Mouse (Mus musculus) heart, embryonic 15.5 days (tissue): ENCODE results near the gene Rap1b. TPM values are rescaled to one million over a fixed set of nuclear protein-coding genes. Genes with fewer than 3 reads are reported as not detected.

Experiments used
- ATAC-seq: fragments of 200-750 bp; cut with Nextera tagmentation; replicated peaks from 2 replicates; pipeline ENCODE4 v1.8.0; 2017; ENCODE audit warnings: low read depth, moderate TSS enrichment; ENCODE audit not compliant: insufficient number of reproducible peaks, insufficient read depth, low FRiP score
- H3K27ac ChIP-seq: fragments of 300-500 bp; sonication (generic); 2 replicates; pipeline ENCODE4 v1.5.1; 2015; ENCODE audit warnings: mild to moderate bottlenecking, inconsistent platforms
- H3K27me3 ChIP-seq: fragments of 300-500 bp; sonication (generic); 2 replicates; pipeline ENCODE4 v1.6.1; 2015; ENCODE audit warnings: inconsistent platforms
- H3K36me3 ChIP-seq: fragments of 300-500 bp; sonication (generic); 2 replicates; pipeline ENCODE4 v1.6.1; 2015; ENCODE audit warnings: mild to moderate bottlenecking, inconsistent platforms
- H3K4me1 ChIP-seq: fragments of 300-500 bp; sonication (generic); replicated peaks from 2 replicates; pipeline ENCODE4 v1.6.1; 2015; ENCODE audit warnings: inconsistent platforms
- H3K4me2 ChIP-seq: fragments of 300-500 bp; sonication (generic); 2 replicates; pipeline ENCODE4 v1.6.1; 2015; ENCODE audit warnings: inconsistent platforms, mild to moderate bottlenecking, moderate library complexity
- H3K4me3 ChIP-seq: fragments of 300-500 bp; sonication (generic); 2 replicates; pipeline ENCODE4 v1.5.1; 2015; ENCODE audit warnings: mild to moderate bottlenecking, inconsistent platforms
- H3K9ac ChIP-seq: fragments of 300-500 bp; sonication (generic); 2 replicates; pipeline ENCODE4 v1.6.1; 2015; ENCODE audit warnings: mild to moderate bottlenecking, inconsistent platforms
- H3K9me3 ChIP-seq: fragments of 300-500 bp; sonication (generic); replicated peaks from 2 replicates; pipeline ENCODE4 v1.6.1; 2016; ENCODE audit warnings: inconsistent platforms
- WGBS: fragments of 180-500 bp; shearing (Covaris S2); methylation state at CpG from one replicate; pipeline ENCODE4 v1.1.7; 2015; ENCODE audit warnings: mixed read lengths; 5-methylcytosine and 5-hydroxymethylcytosine counted together
- polyA plus RNA-seq: library from polyadenylated mRNA; unstranded; fragments of >200 nt; fragmentation: Nextera tagmentation; extraction: Ambion mirVana; gene quantifications from 2 replicates; pipeline ENCODE4 v1.2.1, GENCODE M21; 2015

The Rap1b gene
- polyA plus RNA-seq, 1 experiment from 2014 or later: 112 TPM

DNA sequence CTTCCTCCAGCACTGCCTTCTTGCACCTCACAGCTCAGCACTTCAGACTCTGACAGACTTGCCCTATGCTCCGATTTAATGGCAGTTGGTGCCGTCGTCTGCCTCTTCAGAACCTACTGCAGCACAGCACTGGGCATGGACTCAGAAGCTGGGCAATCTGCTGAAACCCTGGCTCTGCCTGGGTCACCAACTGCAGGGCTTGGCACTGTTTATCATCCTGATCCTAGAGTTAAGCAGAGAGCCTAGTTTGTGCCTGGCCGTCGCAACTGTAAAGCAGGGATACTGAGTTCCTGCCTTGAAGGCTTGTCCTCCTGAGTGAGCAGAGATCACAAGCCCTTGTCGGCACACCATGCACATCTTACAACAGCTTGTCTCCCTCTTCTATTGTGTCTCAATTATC lies 29.1 kb downstream of the Rap1b start:
- Histone ChIP-seq H3K4me3 (no peak overlapping the region), H3K4me1 (no peaks in the 10 kb centered on the region), H3K9ac (no peak overlapping the region), H3K4me2 (no peak overlapping the region), H3K9me3 (no peaks in the 10 kb centered on the region), H3K27ac (no peak overlapping the region), H3K27me3 (no peaks in the 10 kb centered on the region), H3K36me3 (peaks cover 86% of the 10 kb centered on the region)
- no peak for ATAC-seq
- whole genome bisulfite sequencing: 80% methylated on average over 6 of the region's 6 CpGs

DNA sequence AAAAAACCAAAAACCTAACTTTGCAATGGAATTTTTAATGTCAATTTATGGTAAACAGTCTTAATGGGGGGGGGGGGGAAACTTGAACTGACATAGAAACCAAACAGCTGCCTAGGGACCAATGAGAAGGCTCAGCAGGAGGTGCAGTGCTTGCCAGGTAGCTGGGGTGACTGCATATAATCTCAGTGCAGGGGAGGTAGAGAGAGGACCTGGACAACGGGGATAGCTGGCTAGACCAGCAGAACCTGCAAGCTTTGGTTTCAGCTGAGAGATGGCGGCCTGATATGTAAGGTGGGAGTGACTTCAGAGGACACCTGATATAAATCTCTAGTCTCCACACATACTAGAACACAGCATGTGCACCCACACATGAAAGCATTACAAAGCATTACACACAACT lies 33.3 kb downstream of the Rap1b start:
- WGBS: 86% methylated on average over 2 of the region's 2 CpGs
- Histone ChIP-seq H3K27ac (no peak overlapping the region), H3K4me1 (no peaks in the 10 kb centered on the region), H3K36me3 (peaks cover 47% of the 10 kb centered on the region), H3K4me2 (no peak overlapping the region), H3K27me3 (no peaks in the 10 kb centered on the region), H3K9ac (no peak overlapping the region), H3K4me3 (no peak overlapping the region), H3K9me3 (no peaks in the 10 kb centered on the region)
- no peak for ATAC-seq

DNA sequence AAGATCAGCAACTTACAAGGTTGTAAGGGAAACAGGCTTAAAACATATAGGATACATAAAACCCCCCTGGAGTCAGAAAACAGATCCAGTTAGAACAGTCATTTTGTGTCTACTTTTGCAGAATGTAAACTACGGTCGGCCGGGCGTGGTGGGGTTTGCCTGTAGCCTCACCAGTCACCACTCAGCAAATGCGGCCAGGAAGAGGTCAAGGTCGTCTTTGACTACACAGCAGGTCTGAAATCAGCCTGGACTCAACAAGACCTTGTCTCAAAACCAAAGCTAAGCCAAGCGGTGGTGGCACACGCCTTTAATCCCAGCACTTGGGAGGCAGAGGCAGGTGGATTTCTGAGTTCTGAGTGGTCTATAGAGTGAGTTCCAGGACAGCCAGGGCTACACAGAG lies 34.3 kb downstream of the Rap1b start:
- H3K36me3 ChIP-seq: peaks cover 39% of the 10 kb centered on the region
- WGBS: 90% methylated on average over 8 of the region's 8 CpGs

DNA sequence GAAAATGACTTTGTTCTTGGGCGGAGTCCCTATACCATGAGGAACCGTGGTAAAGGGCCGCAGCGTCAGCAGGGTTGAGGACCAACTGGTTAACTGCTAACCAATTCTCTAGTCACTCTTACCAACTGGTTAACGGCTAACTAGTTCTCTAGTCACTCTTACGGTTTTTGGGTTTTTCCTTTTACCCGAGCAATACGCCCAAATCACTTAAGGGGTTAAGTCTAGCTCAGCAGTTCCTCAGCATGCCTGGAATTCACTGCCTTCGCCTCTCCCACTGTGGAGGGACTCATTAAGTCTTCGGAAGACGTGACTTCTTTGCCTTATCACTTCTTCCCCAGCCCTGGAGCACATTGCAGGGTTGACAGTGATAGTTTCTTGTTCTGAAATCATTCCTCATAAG lies 35.3 kb downstream of the Rap1b start:
- Histone ChIP-seq H3K27ac (no peak overlapping the region), H3K4me1 (0 out of 2 replicates have a peak, but pooled peaks cover 3% of the 10 kb centered on the region), H3K9me3 (no peaks in the 10 kb centered on the region), H3K4me3 (no peak overlapping the region), H3K9ac (no peak overlapping the region), H3K4me2 (no peak overlapping the region), H3K27me3 (no peaks in the 10 kb centered on the region), H3K36me3 (peaks cover 28% of the 10 kb centered on the region)
- 75% methylated on average over 11 of the region's 11 CpGs for WGBS
- ATAC-seq: no peak

More for the DNA sequence above, 34.3 kb downstream of the Rap1b start:
- no peak overlapping the region for H3K9ac ChIP-seq
- H3K9me3 ChIP-seq: no peaks in the 10 kb centered on the region
- no peak overlapping the region for H3K4me2 ChIP-seq
- no peak for ATAC-seq
- no peaks in the 10 kb centered on the region for H3K4me1 ChIP-seq
- no peaks in the 10 kb centered on the region for H3K27me3 ChIP-seq
- no peak overlapping the region for H3K4me3 ChIP-seq
- H3K27ac ChIP-seq: no peak overlapping the region

DNA sequence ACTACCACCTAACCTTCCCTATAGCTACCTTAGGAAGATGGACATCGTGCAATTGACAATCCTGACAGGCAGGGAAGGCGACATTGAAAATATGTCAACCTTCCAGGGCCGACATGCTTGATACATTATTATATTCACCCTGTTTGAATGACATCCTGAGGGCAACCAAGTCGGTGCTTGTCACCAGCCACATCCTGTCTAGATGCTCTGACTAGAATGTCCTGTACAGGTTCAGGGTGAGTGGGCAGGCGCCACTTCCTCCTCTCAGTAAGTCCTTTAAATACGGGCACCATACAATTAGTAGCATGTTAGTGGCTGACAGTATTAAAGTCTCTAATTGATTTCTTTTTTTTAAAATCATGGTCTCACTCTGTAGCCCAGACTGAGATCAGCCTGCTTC lies 37.8 kb downstream of the Rap1b start:
- H3K27ac ChIP-seq: no peak overlapping the region
- no peaks in the 10 kb centered on the region for H3K27me3 ChIP-seq
- H3K4me1 ChIP-seq: 0 out of 2 replicates have a peak, but pooled peaks cover 3% of the 10 kb centered on the region
- no peak overlapping the region for H3K4me2 ChIP-seq
- no peak for ATAC-seq
- no peak overlapping the region for H3K4me3 ChIP-seq
- no peak overlapping the region for H3K9ac ChIP-seq
- H3K36me3 ChIP-seq: peaks cover 10% of the 10 kb centered on the region; the same call in 1 of the 2 replicates
- no peaks in the 10 kb centered on the region for H3K9me3 ChIP-seq
- WGBS: 78% methylated on average over 6 of the region's 6 CpGs

DNA sequence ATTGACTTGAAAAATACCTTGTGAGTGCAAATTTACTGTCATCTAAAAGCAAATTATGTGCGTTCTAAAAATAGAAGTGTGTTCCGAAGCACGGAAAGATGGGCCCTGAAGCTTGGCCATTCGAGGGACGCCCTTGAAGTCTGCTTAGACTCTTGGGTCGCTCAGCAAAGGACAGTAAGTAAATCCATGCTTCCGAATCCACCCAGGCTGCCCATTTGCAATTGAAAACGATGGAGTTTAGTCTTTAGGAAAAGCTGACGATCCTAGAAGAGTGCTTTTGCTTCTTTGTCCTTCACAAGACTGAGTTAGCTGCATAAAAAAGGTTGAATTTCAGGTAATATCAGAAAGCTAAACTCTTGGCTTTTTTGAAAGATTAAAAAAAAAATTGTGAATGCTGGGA lies 39.9 kb downstream of the Rap1b start:
- Histone ChIP-seq H3K4me1 (0 out of 2 replicates have a peak, but pooled peaks cover 3% of the 10 kb centered on the region), H3K4me2 (no peak overlapping the region), H3K9ac (no peak overlapping the region), H3K27ac (no peak overlapping the region), H3K27me3 (no peaks in the 10 kb centered on the region), H3K9me3 (no peaks in the 10 kb centered on the region), H3K4me3 (no peak overlapping the region), H3K36me3 (no peaks in the 10 kb centered on the region)
- no peak for ATAC-seq
- WGBS: 44% methylated on average over 9 of the region's 9 CpGs

DNA sequence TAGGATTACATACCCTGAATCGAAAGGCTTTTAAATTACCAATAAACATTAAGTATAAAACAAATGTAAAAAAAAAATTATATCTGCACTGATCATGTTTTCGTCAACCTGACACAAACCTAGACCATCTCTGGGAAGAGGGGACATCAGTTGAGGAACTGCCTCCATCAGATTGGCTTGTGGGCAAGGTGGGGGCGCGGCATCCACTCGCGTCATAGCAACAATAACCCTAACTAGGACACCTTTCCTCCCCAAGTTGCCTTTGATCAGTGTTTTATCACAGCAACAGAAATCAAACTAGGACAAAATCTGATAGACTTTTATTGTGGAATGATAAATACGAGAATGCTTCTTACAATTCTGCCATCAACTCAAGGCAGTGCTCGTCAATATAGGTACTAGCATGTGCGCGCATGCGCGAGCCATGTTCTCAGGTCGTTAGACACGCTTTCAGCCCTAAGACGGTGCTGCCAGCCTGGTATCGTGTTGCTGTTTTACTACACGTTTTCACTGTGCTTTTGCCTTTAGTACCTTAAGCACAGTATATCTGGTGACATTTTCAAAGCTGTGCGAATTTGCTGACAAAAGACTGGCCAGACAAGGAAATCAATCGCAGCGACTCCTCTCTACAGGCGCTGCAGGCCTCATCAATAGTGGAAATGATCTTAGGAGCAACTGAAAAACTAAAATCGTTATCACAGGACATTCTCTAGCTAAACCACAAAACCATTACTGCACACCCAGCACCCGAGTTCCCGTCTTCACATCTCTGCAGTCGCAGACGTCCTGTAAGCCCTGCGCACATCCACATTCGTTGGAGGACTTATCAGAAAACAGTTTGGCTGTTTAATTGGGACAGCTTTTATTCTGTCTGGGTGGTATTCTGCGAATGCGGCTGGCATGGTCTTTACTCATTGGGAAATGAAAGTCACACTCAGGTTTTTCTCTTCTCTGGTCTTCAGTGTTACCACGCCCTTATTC lies 41.7 kb downstream of the Rap1b start:
- ATAC-seq: no peak
- H3K9ac ChIP-seq: no peak overlapping the region
- no peak overlapping the region for H3K4me3 ChIP-seq
- H3K36me3 ChIP-seq: no peaks in the 10 kb centered on the region
- no peaks in the 10 kb centered on the region for H3K9me3 ChIP-seq
- WGBS: 81% methylated on average over 31 of the region's 31 CpGs
- H3K4me1 ChIP-seq: 0 out of 2 replicates have a peak, but pooled peaks cover 3% of the 10 kb centered on the region
- no peak overlapping the region for H3K4me2 ChIP-seq
- no peak overlapping the region for H3K27ac ChIP-seq
- no peaks in the 10 kb centered on the region for H3K27me3 ChIP-seq

DNA sequence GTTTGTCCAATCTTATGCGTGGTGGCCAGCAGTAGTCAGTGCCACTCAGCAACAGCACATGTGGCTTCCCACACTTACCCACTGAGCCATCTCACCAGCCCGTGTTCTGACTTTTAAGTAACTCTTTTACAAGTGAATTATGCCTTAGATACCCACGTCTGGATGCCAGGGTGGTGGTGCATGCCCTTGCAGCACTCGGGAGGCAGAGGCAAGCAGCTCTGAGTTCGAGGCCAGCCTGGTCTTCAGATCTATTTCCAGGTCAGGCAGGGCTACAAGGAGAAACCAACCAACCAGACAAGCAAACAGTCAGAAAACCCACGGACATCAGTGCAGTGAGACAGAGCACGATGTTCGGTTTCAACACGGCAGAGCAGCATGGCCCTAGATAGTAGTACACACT lies 43.9 kb downstream of the Rap1b start:
- no peaks in the 10 kb centered on the region for H3K9me3 ChIP-seq
- H3K27ac ChIP-seq: no peak overlapping the region
- H3K4me3 ChIP-seq: no peak overlapping the region
- no peak overlapping the region for H3K4me2 ChIP-seq
- H3K4me1 ChIP-seq: 0 out of 2 replicates have a peak, but pooled peaks cover 3% of the 10 kb centered on the region
- no peak overlapping the region for H3K9ac ChIP-seq
- WGBS: 89% methylated on average over 9 of the region's 9 CpGs
- H3K27me3 ChIP-seq: no peaks in the 10 kb centered on the region
- no peaks in the 10 kb centered on the region for H3K36me3 ChIP-seq
- no peak for ATAC-seq

DNA sequence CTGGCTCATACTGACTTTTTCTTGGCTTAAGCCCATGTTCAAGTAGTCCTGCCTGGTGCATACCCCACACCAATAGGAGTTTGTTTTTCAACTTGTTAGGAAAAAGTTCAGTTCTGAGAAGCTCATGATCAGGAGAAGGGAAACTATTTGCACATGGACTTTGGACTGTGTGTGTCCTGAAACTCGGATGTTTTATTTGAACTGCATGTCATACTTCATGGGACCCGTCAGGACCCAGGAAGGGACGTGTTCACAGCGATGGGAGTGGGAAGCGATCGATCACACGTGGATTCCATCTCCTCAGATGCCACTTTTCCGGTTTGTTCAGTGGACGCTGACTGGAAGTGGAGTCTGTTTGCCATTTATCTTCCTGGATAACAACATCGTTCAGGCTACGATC lies 46.0 kb downstream of the Rap1b start:
- H3K9ac ChIP-seq: no peak overlapping the region
- no peak overlapping the region for H3K27ac ChIP-seq
- H3K36me3 ChIP-seq: no peaks in the 10 kb centered on the region
- H3K4me1 ChIP-seq: no peaks in the 10 kb centered on the region
- H3K9me3 ChIP-seq: no peaks in the 10 kb centered on the region
- H3K27me3 ChIP-seq: no peaks in the 10 kb centered on the region
- H3K4me3 ChIP-seq: no peak overlapping the region
- no peak for ATAC-seq
- WGBS: 82% methylated on average over 11 of the region's 11 CpGs
- no peak overlapping the region for H3K4me2 ChIP-seq

DNA sequence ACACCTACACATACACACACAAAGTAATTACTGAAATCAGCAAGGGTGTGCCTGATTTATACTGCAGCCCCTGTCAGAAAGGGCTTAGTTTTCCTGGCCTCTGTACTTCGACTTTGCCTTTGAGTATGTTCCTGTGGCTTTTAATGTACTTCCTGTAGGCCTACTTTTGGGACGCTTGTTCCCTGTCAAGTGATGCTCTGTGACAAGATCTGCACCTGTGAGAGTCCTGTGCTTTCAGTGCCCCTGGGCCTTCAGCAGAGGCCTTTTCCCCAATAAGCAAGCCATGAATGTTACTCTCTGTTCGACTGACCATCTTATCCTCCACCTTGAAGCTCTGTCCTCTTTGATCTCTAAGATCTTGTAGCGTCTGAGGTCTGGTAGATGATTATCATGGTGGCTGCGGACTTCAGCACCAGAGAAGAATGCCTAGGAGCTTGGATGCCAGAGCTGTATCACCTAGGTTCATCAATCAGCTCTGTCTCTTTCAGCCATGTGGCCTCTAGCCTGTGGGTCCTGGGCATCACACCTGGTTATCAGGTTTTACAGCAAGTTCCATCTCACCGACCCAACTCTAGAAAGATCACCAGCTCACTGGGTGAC lies 47.3 kb downstream of the Rap1b start:
- Histone ChIP-seq H3K4me1 (peaks cover 2% of the 10 kb centered on the region), H3K9ac (no peak overlapping the region), H3K27ac (no peak overlapping the region), H3K4me2 (no peak overlapping the region), H3K4me3 (no peak overlapping the region), H3K27me3 (no peaks in the 10 kb centered on the region), H3K36me3 (no peaks in the 10 kb centered on the region), H3K9me3 (no peaks in the 10 kb centered on the region)
- no peak for ATAC-seq
- 70% methylated on average over 6 of the region's 6 CpGs for whole genome bisulfite sequencing

DNA sequence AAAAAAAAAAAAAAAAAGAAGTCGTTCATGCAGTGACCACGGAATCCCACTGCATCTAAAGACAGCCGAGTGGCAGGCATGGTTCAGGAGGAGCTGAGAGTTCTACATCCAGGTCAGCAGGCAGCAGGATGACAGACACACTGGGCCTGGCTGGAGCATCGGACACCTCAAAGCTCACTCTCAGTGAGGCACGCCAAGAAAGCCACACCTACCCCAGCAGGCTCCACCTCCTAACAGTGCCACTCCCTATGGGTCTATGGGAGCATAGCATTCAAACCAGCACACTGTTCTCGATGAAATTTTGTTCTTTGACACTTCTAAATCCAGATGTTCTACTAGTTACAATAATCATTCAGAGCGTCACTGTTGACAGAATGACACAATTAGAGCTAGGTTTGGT lies 48.2 kb downstream of the Rap1b start:
- Histone ChIP-seq H3K4me2 (no peak overlapping the region), H3K36me3 (no peaks in the 10 kb centered on the region), H3K4me1 (peaks cover 8% of the 10 kb centered on the region), H3K27ac (no peak overlapping the region), H3K9me3 (no peaks in the 10 kb centered on the region), H3K9ac (no peak overlapping the region), H3K4me3 (no peak overlapping the region), H3K27me3 (no peaks in the 10 kb centered on the region)
- no peak for ATAC-seq
- 78% methylated on average over 7 of the region's 7 CpGs for WGBS
